Mouse (Mus musculus): ENCODE data around the gene Cog1. TPM values are rescaled to one million over a fixed set of nuclear protein-coding genes. Genes with fewer than 3 reads are reported as not detected.

The Cog1 gene
- polyA plus RNA-seq, 1 experiment, result 49.9 TPM

DNA sequence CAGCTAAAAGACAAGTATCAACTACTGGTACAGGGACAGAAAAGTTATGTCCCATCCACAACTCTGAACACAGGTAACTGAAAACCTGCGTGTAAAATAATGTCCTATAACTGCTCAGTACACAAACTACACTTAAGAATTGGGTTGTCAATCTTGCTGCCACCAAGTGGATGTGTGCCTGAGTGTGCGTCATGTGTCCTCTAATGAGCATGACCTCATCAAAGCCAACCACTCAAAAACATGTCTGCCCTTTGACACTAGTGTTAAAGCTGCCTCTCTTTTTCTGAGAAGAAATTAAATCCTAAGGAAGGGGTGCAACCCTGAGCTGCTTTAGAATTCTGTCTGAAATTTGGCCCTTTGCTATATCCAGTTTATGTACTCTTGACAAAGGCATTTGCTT is 15.3 kb downstream of the Cog1 start:
- H3K4me1 ChIP-seq (ENCODE audit: control insufficient read depth, insufficient read depth, low read length), result peaks cover 16% of the 10 kb centered on the region
- no peak for TF ChIP-seq POLR2A (IDR thresholded peaks at IDR 0.05; ENCODE audit: borderline replicate concordance, low read depth, low read length)
- TF ChIP-seq CTCF (IDR thresholded peaks at IDR 0.05; ENCODE audit: low read depth, low read length), result no peak
- no peak overlapping the region for H3K4me3 ChIP-seq (ENCODE audit: insufficient read depth, low read length)
- no peak overlapping the region for H3K27ac ChIP-seq (ENCODE audit: insufficient read depth, low read depth, low read length)

DNA sequence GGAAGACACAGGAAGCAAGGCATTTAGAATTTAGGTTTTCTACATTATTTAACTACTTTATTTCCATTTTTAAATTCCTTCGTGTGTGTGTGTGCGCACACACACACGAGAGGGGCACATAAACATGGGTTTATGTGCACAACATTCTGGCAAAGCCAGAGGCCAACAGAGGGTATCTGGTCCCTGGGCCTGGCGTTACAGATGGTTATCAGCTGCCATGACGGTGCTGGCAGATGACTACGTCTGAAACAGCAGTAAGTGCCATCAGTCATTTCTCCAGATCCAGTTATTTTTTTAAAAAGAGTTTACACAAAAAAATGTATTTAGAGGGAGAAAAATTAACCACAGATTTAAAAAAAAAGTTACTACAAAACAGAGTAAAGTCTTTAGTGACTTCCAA is 17.2 kb downstream of the Cog1 start:
- TF ChIP-seq POLR2A (IDR thresholded peaks at IDR 0.05; ENCODE audit: borderline replicate concordance, low read depth, low read length) (no peak), CTCF (IDR thresholded peaks at IDR 0.05; ENCODE audit: low read depth, low read length) (no peak)
- Histone ChIP-seq H3K4me3 (ENCODE audit: insufficient read depth, low read length) (no peak overlapping the region), H3K27ac (ENCODE audit: insufficient read depth, low read depth, low read length) (no peak overlapping the region), H3K4me1 (ENCODE audit: control insufficient read depth, insufficient read depth, low read length) (peaks cover 18% of the 10 kb centered on the region)

DNA sequence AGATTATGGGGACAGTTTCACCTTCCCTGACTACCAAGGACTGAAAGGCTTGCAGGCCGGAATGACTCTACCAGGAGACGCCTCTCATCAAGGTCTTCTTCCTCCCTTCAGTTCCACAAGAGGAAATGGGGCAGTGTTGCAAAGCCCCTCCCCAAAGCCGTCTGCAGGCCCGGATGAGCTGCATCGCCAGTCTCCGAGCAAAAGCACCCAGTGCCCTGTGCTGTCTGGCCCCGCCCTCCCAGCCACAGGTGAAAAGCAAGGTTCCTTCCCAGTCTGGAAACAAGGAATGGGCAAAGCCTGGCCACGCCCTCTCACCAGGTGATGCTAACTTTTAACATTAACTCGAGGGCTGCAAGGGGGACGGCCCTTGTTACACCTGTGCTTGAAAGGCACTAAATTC is 17.7 kb downstream of the Cog1 start:
- no peak overlapping the region for H3K4me3 ChIP-seq (ENCODE audit: insufficient read depth, low read length)
- no peak for TF ChIP-seq POLR2A (IDR thresholded peaks at IDR 0.05; ENCODE audit: borderline replicate concordance, low read depth, low read length)
- peaks cover 18% of the 10 kb centered on the region for H3K4me1 ChIP-seq (ENCODE audit: control insufficient read depth, insufficient read depth, low read length)

DNA sequence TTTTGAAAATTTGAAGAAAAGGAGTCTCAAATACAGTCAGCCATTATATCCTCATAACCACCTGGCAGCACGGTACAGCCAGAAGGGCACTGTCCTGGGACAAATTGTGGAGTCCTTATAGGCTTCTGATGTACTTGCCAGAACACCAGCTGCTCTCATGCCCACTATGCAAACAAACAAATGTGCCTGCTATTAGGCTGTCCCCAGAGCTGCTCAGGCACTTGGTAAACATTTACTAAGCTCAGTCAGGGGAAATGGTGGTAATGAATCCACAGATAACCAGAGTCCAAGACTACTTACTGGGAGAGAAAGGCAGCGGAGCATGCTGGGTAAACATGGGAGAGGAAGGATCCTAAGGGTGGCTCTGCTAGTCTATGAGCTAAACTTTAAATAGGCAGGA is 18.2 kb downstream of the Cog1 start:
- H3K4me1 ChIP-seq (ENCODE audit: control insufficient read depth, insufficient read depth, low read length), result peaks cover 18% of the 10 kb centered on the region
- no peak overlapping the region for H3K4me3 ChIP-seq (ENCODE audit: insufficient read depth, low read length)
- TF ChIP-seq CTCF (IDR thresholded peaks at IDR 0.05; ENCODE audit: low read depth, low read length) (no peak), POLR2A (IDR thresholded peaks at IDR 0.05; ENCODE audit: borderline replicate concordance, low read depth, low read length) (no peak)
- no peak overlapping the region for H3K27ac ChIP-seq (ENCODE audit: insufficient read depth, low read depth, low read length)

More for the DNA sequence above, 17.7 kb downstream of the Cog1 start:
- no peak overlapping the region for H3K27ac ChIP-seq (ENCODE audit: insufficient read depth, low read depth, low read length)

DNA sequence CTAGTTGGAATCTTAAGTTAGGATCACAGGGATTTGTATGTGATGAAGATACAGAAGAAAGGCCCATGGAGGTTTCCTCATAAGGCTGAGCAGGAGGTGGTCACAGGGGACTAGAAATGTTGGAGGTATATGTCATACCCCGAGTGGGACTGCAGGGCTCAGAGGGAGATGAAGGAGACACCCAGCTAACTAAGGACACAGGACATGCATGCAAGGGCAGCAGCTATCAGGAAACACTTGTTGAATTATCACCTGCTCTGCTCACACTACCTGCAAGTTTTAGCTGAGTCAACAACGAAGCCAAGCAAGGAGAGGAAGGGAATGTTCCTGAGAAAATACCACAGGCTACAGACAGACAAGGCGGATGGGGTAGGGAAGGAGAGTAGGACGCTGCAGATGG is 18.7 kb downstream of the Cog1 start:
- Histone ChIP-seq H3K27ac (ENCODE audit: insufficient read depth, low read depth, low read length) (no peak overlapping the region), H3K4me3 (ENCODE audit: insufficient read depth, low read length) (no peak overlapping the region), H3K4me1 (ENCODE audit: control insufficient read depth, insufficient read depth, low read length) (peaks cover 18% of the 10 kb centered on the region)
- TF ChIP-seq POLR2A (IDR thresholded peaks at IDR 0.05; ENCODE audit: borderline replicate concordance, low read depth, low read length) (no peak), CTCF (IDR thresholded peaks at IDR 0.05; ENCODE audit: low read depth, low read length) (no peak)

DNA sequence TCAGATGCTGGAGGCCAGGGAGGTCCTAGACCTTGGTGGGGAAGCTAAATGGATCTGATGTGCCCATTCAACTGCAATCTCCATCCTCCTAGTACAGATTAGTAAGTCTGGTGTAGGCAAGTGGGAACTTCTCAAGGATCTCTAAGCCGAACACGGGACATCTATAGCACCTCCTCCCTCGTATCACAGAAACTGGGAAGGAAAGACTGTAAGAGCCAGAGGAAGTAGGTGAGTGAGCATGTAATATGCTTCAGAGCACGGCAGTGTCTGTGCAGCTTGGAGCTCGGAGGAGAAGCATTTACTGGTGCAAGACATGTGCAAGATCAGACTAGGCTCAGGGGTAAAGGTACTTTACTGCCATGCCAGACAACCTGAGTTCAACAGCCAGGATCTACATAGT is 19.9 kb downstream of the Cog1 start:
- no peak for TF ChIP-seq POLR2A (IDR thresholded peaks at IDR 0.05; ENCODE audit: borderline replicate concordance, low read depth, low read length)
- no peak for TF ChIP-seq CTCF (IDR thresholded peaks at IDR 0.05; ENCODE audit: low read depth, low read length)
- Histone ChIP-seq H3K27ac (ENCODE audit: insufficient read depth, low read depth, low read length) (no peak overlapping the region), H3K4me1 (ENCODE audit: control insufficient read depth, insufficient read depth, low read length) (peaks cover 18% of the 10 kb centered on the region), H3K4me3 (ENCODE audit: insufficient read depth, low read length) (no peak overlapping the region)

DNA sequence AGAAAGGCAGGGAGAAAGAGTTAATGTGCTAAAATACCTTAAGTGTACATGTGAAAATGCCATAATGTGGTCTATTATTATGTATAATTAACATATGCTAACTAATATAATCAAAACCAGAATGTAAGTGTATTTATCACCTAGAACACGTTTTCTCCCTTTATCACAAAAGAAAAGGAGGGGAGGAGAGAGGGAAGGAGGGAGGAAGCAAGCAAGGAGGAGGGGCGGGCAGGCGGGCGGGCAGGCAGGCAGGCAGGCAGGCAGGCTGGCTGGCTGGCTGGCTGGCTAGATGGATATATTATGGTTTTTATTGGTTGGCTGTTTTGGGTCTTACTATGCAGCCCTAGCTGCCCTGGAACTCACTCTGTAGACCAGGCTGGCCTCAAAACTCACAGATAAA is 20.7 kb downstream of the Cog1 start:
- TF ChIP-seq CTCF (IDR thresholded peaks at IDR 0.05; ENCODE audit: low read depth, low read length), result no peak
- TF ChIP-seq POLR2A (IDR thresholded peaks at IDR 0.05; ENCODE audit: borderline replicate concordance, low read depth, low read length), result no peak
- Histone ChIP-seq H3K4me1 (ENCODE audit: control insufficient read depth, insufficient read depth, low read length) (peaks cover 12% of the 10 kb centered on the region), H3K27ac (ENCODE audit: insufficient read depth, low read depth, low read length) (no peak overlapping the region), H3K4me3 (ENCODE audit: insufficient read depth, low read length) (no peak overlapping the region)

DNA sequence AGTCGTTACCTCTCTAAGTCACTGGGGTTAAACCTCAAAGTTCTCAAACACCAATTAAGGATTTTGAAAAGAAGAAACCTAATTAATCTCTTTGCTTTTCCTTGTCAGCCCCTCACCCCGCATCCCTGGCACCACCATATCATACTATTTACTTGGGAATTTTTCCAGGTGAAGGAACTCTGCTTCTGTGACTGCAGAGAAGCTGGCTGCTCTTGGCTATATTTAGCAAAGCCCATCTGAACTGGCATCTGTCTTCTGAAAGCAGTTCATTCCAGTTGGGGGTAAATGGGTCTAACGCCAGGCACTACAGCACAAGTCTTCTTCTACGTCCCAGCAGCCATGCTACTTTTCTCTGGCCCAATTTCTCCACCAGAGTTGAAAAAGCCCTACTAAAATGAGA is 24.6 kb downstream of the Cog1 start:
- H3K4me1 ChIP-seq (ENCODE audit: control insufficient read depth, insufficient read depth, low read length), result peaks cover 20% of the 10 kb centered on the region
- no peak for TF ChIP-seq CTCF (IDR thresholded peaks at IDR 0.05; ENCODE audit: low read depth, low read length)
- no peak for TF ChIP-seq POLR2A (IDR thresholded peaks at IDR 0.05; ENCODE audit: borderline replicate concordance, low read depth, low read length)
- no peak overlapping the region for H3K27ac ChIP-seq (ENCODE audit: insufficient read depth, low read depth, low read length)

DNA sequence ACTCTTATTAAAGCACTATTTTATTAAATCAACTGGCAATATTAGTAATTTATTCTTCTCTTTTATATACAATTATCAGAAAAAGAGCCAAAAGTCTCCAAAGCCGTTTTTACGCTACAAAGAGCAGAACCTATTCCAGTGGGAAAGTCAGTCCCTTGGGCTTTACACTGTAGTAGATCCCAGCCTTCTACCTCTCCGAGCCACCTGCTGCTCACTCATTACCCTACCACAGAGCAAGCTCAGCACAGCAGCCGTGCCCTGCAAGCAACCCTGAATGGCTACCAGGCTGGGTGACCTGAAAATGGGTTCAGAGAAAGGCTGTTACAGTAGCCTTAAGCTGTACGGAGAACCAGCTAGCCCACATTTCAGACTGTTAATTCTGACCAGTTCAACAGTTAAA is 25.6 kb downstream of the Cog1 start:
- H3K4me1 ChIP-seq (ENCODE audit: control insufficient read depth, insufficient read depth, low read length), result peaks cover 17% of the 10 kb centered on the region
- TF ChIP-seq POLR2A (IDR thresholded peaks at IDR 0.05; ENCODE audit: borderline replicate concordance, low read depth, low read length) (no peak), CTCF (IDR thresholded peaks at IDR 0.05; ENCODE audit: low read depth, low read length) (no peak)
- H3K4me3 ChIP-seq (ENCODE audit: insufficient read depth, low read length), result no peak overlapping the region
- no peak overlapping the region for H3K27ac ChIP-seq (ENCODE audit: insufficient read depth, low read depth, low read length)

More for the DNA sequence above, 24.6 kb downstream of the Cog1 start:
- H3K4me3 ChIP-seq (ENCODE audit: insufficient read depth, low read length), result no peak overlapping the region

DNA sequence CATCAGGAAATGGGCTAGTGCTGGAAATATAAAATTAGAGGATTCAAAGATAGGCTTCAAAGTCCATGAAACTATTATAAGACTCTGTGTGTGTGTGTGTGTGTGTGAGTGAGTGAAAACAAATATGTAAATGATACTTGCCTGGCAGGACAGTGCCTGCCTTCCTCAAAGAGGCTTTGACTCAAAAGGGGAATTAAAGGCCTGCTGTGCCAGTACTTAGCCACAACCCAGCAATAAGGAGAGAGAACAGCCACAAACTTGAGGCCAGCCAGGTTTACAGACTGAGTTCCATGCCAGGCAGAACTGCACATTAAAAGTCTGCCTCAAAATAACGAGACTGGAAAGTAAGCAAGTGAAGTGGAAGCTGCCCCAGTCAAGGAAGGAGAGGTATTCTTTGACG is 27.9 kb downstream of the Cog1 start:
- TF ChIP-seq CTCF (IDR thresholded peaks at IDR 0.05; ENCODE audit: low read depth, low read length), result no peak
- no peak for TF ChIP-seq POLR2A (IDR thresholded peaks at IDR 0.05; ENCODE audit: borderline replicate concordance, low read depth, low read length)
- no peak overlapping the region for H3K27ac ChIP-seq (ENCODE audit: insufficient read depth, low read depth, low read length)
- H3K4me3 ChIP-seq (ENCODE audit: insufficient read depth, low read length), result no peak overlapping the region
- peaks cover 31% of the 10 kb centered on the region for H3K4me1 ChIP-seq (ENCODE audit: control insufficient read depth, insufficient read depth, low read length)

DNA sequence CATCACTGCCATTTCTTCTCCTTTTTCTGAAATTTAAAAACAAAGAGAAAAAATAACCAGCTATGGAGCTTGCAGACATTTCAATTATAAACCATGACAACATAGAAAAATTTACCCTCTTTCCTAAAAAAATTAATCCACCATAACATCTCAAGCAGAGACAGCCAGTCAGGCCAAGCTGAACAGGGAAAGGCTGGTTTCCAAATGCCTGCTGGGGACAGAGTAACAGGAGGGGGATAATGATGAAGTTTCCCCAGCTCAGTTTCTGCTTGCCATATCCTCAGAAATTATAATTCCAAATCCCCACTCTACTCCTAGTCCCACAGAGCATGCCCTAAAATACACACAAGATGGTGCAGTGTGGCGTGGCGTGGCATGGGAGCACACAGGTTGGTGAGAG is 28.4 kb downstream of the Cog1 start:
- Histone ChIP-seq H3K4me1 (ENCODE audit: control insufficient read depth, insufficient read depth, low read length) (peaks cover 31% of the 10 kb centered on the region), H3K27ac (ENCODE audit: insufficient read depth, low read depth, low read length) (no peak overlapping the region), H3K4me3 (ENCODE audit: insufficient read depth, low read length) (no peak overlapping the region)
- TF ChIP-seq POLR2A (IDR thresholded peaks at IDR 0.05; ENCODE audit: borderline replicate concordance, low read depth, low read length), result no peak
- no peak for TF ChIP-seq CTCF (IDR thresholded peaks at IDR 0.05; ENCODE audit: low read depth, low read length)

Data from bone marrow macrophage, adult 2 months (primary cell).